Mouse (Mus musculus): ENCODE results near the gene E130114P18Rik. TPM values are rescaled to one million over a fixed set of nuclear protein-coding genes. Genes with fewer than 3 reads are reported as not detected.
A peak's percentile ranks its signal among the peaks of the same experiment; 100 is the strongest.

The E130114P18Rik gene
- total RNA-seq, 4 experiments from 2014 or later = 0.23 to 0.41 TPM; not detected in 2

DNA sequence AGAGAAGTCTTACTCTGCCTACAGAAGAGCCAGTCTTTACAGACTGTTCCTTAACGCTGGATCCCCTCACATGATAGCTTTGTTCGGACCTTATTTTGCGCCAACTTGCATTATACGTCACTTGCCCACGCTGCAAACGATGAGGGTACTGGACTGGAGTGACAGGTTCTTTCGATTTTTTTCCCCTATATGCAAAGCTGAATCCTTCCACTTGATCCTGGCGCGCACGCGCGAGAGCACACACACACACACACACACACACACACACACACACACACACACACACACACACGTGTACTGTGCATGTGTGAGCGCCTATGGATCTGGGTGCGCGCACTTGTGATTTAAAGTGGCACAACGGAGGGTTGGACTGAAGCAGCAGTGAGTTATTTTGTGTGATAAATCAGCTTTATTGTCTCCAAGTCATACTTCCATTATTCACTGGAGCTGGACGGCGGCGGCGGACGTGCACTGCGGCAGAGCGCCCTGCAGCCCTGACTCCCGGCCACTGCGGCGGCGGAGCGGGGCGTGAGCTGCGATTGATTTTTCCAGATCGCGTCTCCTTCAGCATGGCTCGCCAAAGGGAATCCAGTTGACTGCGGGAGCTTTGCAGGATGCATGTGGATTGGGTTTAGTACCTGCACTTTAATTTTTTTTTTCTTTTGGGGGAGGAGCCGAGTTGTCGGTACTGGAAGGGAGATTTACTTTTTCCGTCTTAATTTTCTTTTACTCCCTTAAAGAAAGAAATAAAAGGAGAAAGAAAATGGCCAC, 20.5 kb downstream of the E130114P18Rik start:
- DNase-seq (ENCODE audit: low spot score) = peak; percentile 71

DNA sequence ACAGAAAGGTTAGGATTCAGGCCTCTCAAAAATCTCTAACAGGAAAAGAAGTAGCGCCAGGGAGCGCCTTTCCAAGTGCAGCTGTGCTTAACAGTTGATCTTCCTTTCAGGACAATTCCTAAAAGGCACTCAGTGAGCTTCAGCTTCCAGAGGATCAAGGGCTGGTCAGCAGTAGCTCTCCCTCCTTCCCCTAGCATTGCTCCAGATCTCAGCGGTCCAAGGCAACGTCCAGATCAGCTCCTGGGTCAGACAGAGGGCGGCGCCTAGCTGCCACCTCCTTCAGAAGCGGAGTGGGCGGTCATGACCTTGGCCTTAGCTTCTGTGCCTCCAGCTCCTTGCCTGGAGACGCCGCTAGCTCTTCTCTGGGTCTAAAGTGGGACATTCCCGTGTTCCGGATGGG, 23.6 kb downstream of the E130114P18Rik start:
- peak; percentile 76 for DNase-seq (ENCODE audit: low spot score)

DNA sequence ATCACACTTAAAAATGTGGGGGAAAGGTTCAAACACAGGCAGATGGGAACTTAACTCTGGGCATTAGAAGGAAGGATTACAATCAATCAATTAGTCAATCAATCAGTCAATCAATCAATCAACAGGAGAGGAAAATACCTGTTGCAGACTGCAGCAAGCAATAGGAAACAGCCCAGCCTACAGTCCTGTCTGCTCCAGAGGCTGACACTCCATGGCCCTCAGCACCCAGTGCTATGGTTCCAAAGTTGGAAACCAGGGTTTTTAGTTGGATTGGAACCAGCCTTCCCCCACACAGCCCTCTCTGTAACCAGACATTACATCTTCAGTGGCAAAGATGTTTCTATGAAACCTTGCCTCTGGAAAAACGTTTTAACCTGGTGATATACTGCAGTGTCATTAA, 24.4 kb downstream of the E130114P18Rik start:
- DNase-seq (ENCODE audit: low spot score) = no peak

DNA sequence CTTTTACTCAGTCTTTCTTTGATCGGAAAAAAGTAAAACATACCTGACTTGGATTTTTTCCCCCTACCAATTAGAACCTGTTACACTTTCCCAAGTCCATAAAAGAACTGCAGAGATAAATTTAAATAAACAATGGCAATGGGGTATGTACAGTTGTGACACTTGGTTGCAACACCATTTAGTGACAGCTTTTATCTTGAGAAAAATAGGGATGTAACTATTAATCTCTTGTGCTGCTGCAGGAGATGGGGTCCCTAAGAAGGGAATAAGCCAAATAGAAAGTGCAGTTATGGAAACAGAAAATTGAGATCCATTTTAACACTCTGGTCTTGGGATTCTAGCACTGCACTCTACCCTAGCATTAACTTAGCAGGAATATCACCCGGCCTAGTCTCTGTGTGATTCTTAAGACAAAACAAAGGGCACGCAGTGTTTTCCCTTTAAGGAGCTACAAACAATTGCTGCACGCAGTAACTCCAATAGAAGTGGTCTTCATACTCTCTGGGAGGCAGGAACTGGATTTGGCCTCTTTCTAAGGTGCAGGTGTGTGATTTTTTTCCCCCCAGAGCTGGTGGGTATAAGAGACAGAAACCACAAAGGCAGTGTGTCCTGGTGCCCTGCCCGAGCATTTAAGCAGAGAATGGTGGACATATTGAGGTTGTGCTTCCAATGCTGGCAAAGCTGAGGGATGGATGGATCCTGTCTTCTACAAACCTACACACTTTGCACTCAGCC, 25.4 kb downstream of the E130114P18Rik start:
- no peak for DNase-seq (ENCODE audit: low spot score)

DNA sequence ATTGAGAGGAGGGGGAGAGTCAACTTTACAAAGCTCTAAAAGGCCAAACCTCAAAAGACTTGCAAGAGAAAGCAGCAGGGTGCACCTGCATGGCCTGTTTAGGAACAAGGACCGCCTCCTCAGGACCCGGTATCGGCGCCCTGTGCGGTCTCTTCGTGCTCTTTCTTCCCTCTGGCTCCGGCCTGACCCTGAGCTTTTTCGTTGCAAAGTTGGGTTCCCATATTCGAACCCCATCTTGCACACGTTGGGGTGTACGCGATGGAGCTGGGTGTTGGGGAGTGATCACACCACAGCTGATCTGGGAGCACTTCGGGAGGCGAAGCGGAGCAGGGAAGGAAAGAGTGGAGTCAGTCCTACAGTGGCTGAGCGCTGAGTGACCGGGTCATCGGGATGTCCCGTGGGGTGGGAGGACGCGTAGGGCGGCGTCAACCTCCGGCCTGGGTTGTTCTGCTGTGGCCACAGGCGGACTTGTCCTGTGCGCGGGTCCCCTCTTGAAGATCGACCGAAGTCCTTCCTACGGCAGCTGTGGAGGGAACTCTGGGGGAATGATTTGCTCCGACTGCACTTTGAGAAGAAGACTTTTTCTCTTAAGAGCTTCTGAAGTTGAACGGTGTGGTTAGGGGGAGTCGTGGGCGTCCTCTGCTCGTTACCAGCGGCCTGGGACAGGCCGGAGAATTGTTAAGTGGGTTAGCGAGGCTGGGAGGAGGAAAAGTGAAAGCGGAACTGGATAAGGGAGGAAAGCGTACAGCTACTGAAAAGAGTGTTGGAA, 26.2 kb downstream of the E130114P18Rik start:
- peak; percentile 86 for DNase-seq (ENCODE audit: low spot score)

DNA sequence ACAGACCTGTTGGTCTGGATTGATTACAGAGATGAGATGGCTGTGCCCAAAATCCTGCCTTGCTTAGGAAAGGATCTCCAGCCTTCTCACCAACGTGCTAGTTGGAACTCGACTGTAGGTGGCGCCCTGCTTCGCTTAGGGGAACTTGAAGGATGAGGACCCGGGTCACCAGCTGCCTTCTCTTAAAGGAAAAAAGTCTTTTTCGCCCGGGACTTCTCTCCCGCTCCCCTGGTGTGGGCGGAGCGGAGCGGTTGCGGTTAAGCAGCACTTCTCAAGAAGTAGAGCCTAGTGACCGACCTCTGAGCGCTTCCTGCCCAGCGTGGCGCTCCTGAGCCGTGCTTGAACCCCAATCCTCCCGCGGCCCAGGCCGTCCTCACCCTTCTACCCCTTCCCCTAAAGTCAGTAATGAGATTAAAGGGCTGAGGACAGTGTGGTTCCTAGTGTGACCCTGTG, 26.8 kb downstream of the E130114P18Rik start:
- peak; percentile 93 for DNase-seq (ENCODE audit: low spot score)

DNA sequence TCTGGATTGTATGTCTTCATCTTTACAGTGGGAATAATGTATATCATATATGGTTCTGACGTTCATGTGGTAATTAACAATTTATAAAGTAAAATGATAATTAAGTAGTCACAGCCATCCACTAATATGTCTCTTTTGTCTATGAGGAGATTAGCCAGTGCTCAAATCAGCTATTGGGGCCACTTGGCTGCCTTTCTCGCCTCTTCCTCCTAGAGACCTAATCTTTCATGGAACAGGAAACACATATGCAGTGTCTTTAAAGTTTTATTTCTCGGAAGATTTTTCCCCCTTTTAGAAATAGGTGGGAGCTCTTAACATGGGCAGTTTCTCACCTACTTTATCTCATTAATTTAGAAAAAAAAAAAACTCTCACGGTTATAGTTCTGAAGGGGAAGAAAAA, 27.5 kb downstream of the E130114P18Rik start:
- no peak for DNase-seq (ENCODE audit: low spot score)

DNA sequence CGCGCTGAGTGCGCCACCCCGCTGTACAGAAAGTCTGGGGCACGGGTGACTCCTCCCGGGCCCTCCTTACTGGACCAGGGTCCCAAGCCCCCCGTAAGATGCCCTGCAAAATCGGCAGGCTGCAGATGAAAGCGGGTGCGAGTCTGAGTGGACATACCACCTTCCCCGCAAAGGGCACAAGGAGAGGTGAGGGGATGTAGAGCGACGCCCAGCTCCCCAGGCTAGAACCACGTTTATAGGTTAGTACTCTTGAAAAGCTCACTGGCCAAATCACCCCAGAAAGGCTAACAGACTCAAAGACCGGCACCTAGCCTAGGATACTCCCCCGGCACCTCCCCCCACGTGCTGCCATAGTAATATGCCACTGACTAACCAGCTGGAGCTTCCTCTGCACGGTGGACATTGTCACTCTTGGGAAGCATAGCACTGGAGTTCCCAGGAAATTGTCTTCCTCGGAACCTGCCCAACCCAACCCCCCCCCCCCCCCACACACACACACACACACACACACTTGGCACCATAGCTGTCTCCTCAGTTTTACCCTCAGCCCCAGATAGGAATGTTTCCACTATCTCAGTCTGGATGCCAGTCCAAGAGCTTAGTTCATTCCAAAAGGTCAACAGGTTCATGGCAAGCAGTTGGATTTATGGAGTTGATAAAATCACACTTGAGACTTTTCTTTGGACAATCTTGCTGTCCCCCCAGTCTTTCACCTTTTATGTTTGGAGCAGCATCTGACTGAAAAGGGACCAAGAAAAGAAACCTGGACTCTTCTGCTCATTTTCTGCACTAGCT, 31.6 kb downstream of the E130114P18Rik start:
- DNase-seq (ENCODE audit: low spot score) = no peak

DNA sequence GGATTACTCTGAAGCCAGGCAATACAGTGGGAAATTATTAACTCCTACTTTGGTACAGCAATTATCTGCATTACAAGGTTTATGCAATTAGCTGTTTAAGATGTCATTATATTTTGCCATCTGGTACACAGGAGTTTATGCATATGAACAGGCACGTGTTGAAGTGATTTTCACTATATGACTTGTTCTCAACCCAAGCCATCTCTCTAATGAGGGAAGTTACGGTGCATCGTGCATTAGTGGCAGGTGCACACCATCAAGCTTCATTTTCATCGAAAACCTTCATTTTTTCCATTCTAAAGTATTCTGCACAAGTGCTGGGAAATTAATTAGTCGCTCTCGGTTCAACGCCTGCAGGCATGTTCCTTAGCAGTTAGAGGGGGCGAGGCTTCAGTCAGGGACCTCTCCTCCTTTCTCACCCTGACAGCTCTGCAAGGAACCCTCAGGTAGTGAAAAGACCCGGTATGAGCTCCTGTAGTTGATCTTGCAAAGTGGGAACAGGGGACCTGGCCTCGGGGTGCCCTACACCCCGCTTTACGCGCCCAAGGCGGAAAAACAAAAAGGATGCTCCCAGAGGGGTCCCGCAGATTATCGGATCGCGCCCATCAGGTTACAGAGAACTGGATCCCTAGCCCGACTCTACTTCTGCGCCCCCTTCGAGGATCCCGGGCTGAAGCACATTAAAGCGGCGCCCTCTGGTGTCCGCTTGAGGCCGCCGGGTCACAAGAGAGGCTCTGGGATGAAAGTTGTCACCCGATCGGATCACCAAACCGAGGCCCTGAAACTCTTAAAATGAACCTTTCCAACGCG, 32.4 kb downstream of the E130114P18Rik start:
- peak; percentile 74 for DNase-seq (ENCODE audit: low spot score)

DNA sequence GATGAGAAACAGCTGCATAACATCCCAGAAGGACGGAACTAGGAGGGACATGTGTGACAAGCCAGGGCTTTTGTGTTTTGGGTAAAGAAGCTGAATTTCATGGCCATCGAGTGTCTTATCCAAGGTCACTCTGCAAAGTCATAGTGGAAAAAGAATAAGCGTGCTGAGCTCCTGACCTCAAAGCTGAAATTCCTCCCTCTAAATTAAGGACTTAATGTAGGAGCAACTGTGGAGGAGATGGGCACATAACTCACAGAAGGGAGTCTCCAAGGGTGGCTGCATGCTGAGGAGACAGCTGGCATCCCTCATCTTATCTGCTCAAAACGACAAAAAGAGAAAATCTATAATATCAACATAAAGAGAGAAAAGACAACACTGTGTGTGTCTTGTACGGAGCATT, 33.9 kb downstream of the E130114P18Rik start:
- DNase-seq (ENCODE audit: low spot score) = no peak

DNA sequence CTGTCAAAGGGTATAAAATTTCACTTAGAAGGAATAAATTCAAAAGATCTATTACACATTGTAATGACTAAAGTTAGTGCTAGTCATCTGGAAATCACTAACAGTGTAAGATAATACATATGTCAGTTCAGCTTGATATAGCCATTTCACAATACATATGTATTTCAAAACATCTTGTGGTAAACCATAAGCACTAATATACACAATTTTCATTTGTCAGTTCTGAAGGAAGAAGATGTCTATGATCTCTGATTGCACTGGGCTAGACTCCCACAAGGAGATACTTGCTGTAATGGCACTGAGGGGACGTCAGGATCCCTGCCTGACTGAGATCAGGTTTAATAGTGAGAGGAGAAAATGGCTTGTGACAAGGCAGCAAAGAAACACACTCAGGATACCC, 44.5 kb downstream of the E130114P18Rik start:
- no peak for DNase-seq (ENCODE audit: low spot score)

DNA sequence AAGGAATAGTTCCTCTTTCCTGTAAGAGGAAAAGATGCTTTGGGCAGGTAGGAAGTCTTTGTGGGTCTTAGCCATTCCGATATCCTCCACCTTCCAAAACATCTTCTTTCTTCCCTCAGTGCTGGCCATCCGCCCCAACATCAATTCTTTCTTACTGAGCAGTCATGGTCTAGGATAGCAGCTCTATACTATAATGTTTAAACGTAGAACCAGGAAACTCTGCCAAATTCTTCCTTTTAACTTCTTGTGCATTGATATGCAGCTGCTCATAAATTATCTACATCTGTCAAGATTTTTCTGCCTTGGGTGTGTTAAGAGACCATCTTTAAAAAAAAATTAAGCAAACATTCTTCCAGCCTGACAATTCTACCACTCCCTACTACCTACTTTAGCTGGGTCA, 47.5 kb downstream of the E130114P18Rik start:
- DNase-seq (ENCODE audit: low spot score) = no peak

DNA sequence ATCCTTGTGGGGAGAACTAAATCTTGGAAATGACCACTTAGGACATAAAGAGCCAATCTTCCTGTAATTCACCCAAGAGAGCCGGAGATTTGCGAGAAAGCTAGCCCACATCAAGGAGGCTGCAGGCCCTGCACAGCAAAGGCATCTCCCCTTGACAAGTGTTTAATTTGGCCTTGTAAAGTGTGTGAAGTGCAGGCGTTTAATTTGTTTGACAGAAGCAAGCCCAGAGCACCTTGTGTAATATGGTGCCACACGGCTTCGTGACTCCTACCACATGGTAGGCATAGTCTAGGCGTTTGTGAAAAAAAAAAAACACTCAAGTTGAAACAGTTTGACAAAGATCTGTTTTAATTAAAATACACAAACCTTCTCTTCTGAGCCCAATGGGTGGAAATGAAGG, 47.9 kb downstream of the E130114P18Rik start:
- no peak for DNase-seq (ENCODE audit: low spot score)

DNA sequence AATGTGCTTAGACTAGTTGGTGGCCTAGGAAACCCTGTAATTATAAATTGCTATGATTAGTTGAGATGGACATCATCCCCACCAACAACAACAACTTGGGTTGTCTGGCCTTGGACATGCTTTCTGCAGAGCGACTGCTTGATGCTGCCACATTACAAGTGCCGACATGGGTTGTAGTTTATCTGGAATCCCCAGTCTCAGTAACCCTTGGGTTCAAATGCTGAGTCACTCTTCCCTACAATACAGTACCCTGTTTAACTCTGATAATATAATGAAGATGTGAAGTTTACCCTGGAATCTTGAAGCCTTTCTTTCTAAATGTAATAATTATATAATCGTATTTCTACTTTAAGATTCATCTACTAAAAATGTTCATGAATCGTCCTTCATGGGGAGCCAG, 49.4 kb downstream of the E130114P18Rik start:
- DNase-seq (ENCODE audit: low spot score) = no peak

DNA sequence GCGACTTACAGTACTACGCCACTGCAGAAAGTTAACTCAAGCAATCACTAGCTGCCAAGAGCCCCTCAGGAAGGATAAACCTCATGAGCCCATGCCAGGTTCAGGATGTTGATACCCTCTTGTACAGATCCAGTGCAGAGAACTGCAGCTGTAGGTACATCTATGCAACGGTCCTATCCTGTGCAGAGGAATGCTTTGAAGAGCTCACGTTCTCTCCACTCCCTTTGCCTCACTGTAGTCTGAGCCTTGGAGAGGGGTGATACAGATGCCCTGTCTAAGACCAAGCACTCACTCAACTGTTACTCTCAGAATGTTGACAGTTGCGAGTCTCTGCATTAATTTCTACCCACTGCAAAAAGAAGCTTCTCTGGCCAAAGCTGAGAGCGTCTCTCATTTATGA, 54.5 kb downstream of the E130114P18Rik start:
- DNase-seq (ENCODE audit: low spot score) = no peak

DNA sequence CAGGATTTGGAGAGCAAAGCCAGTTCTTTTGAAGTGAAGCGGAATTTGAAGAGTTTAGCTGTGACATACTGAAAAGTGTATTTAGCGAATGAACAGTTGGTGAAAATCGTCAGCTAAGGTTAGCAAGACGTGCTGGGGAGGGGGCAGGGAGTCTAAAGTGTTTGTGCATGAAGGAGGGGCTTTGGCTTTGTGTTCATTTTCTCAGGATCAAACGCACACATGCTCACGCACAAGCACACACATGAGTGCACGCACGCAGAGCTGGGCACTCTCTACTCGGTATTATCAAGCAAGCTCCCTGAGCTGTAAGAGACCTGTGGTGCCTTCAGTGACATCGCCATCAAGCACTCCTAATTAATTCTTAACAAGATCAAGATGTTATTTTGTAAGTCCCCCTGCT, 55.2 kb downstream of the E130114P18Rik start:
- DNase-seq (ENCODE audit: low spot score) = no peak

DNA sequence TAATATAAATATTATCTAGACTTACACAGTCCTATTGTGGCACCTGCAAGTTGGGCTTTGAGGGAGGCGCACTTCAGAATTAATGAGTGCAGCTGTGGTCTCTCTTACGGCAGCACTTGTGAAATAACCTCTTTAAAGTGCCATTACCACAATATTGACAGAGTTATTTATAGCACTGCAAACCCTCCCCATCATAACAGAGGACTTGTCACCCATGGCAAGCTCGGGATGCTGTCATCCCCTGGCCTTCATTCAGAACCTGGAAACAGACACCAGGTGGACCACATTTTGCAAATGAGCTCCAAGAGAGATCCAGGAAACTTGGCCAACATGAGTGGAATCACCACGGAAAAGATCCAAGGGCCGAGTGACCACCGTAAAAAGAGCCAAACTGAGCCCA, 63.3 kb downstream of the E130114P18Rik start:
- no peak for DNase-seq (ENCODE audit: low spot score)

DNA sequence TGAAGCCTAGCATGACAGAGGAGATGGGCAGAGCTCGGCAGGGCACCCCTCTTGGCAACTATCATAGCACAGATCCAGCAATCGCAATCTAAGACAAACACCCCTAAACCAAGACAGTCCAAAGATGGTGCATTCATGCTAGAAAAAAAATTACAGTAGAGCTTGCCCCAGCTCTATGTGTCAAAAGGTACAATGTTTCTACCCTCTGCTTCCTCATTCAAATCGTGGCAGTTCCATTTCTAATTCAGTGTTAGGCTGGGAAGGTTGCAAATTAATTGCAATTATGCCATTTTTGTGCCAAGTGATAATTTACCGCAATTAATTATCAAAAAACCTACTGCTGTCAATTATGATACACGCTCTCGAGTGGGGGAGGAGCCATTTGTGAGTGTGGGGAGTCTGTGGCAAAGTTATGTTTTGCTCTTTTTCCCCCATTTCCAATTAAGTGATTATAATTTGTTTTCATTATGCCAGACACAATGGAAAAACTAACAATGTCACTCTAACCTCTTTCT, 63.7 kb downstream of the E130114P18Rik start:
- no peak for DNase-seq (ENCODE audit: low spot score)

DNA sequence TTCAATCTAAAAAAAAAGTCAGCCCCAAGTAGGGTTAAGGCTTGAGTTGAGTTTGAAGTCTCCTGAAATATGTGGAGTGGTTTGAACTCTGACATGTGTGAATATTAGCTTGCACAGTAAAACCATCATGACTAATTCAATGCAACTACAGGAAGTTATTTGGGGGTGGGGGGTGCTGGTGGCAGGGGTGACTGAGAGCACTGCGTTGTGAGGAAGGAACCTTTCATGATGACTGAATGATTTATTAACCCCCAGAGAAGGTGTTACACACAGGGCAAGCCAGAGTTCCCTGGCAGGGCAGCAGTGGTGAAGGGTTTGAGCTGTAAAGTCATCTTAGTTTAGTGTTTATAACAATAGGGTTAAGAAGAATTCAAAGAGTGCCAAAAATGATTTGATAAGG, 65.3 kb downstream of the E130114P18Rik start:
- no peak for DNase-seq (ENCODE audit: low spot score)

DNA sequence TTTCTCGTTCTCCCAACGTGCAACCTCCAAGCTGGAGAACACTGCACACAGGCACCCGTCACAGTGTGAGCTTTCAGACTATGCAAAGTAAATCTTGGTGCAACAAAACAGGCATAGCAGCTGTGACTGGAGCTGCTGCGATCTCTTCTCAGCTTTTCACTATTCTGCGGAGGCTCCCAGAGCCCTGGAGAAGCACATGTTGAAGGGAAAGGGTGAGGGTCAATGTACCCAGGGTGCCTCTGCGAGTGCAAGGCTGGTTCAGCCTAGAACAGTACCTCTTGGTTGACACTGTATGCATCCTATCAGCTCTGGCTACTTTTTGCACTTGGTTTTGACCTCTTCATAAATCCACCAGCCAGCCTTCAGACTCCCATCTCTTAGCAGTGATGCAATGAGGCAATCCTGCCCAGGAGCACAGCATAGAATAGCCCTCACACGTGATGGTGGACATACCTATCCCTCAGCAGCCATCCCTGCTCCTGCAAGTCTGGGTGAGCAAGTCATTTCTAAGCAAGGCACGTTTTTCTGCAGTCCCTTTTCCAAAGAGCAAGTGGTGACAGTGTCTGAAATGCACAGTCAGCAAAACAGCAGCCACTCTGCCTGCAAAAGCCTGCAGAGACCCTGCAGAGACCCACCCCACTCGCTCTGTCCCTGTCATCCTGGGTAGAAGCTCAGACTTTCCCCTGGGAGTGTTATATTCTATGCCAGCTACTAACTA, 67.7 kb downstream of the E130114P18Rik start:
- DNase-seq (ENCODE audit: low spot score) = no peak
